Mouse (Mus musculus): ENCODE results near the gene Fbxl7.

Gene Fbxl7

DNA sequence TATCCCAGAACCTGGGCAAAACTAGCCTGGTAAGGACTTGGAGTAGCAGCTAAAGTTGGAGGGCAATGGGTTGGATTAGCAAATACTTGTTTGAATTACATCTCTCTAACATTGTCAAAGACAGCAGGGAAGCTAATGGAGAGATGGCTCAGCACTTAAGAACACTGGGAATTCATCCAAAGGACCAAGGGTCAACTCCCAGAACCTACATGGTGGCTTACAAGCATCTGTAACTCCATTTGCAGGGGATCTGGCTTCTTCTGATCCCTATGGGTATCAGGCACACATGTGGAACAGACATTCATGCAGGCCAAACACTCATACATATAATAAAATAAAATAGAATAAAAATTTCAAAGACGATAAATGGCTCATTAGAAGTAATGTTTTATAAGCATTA, 78.4 kb downstream of the Fbxl7 start:
- no peak for DNase-seq (ENCODE audit: inconsistent age in 2 of 2, low spot score in 1 of 2)

DNA sequence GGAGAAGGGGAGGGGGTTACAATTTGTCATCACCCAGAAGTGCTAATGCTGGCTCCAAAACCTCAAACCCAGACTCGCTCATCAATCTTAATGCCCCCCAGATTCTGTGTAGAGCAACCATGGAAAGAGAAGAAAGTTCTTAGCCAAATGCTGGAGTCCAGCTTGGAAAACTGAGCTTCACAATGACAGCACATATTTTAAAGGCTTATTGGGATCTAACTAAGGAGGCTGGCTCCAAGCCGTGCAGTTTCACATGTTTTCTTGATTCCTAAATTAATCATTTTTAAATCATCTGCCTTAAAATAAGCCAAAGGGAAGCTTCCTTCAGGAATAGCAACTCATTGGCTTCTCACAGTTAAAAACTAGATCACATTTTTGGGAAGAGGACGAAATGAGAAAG, 82.5 kb downstream of the Fbxl7 start:
- DNase-seq (ENCODE audit: inconsistent age in 2 of 2, low spot score in 1 of 2): no peak

DNA sequence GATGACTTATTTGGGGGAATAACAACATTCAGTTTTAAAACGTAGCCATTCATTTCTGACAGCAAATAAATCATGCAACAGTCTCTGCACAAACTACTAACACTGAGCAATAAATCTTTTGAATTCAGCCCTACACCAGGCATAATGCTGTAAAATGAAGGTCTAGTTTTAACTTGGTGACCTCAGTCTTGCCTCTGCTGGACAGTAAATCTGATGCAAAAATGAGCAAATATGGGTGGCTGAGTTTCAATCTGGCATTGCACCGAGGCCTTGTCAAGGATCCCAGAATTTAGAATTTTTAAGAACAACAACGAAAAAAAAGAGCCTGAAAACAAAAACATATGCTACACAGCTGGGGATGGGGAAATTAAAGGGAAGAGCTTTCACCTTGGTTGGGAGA, 85.8 kb downstream of the Fbxl7 start:
- peak in 1 of 2 experiments; percentile 70 for DNase-seq (ENCODE audit: inconsistent age in 2 of 2, low spot score in 1 of 2)

DNA sequence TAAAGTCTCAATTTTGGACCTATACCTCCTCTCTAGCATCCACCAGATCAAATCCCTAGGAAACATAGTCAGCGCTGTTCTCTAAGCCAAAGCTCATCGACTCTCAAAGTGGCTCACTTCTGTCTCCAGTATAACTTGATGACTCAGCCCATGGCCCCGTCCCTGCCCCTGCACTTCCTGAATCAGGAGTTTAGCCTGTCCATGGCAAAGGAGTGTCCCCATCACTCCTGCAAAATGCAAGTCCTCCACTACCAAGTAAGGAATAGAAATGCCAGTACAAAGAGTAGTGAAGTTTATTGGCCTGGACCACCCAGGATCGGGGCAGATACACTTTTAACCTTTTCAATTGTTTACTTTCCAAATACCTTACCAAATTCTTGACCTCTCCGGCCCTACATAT, 91.3 kb downstream of the Fbxl7 start:
- peak; percentile 47 to 75 for DNase-seq (ENCODE audit: inconsistent age in 2 of 2, low spot score in 1 of 2)

DNA sequence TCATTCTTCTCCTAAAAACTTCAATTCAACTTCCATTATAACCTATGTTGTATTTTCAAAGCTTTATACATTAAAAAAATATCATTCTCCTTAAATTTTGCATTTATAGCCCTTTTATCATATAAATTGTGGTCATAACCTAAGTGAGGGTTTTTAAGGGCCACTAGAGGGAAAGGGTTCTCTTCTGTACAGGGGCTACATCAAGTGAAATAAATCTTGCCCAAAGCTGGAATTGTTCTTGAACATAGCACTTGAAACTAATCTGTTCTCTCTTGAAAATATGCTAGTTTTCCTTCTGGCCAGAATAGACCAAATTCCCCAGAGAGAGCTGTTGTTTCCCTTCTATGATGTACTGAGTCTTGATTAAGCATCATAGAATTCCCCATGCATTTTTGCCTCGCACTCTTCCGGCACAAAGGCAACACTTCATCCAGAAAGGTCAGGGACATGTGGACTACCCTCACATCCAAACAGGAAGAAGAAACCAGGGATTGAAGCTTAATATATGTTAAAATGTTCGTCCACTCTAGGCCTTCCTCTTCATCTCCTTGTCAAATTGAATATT, 95.8 kb downstream of the Fbxl7 start:
- no peak for DNase-seq (ENCODE audit: inconsistent age in 2 of 2, low spot score in 1 of 2)

DNA sequence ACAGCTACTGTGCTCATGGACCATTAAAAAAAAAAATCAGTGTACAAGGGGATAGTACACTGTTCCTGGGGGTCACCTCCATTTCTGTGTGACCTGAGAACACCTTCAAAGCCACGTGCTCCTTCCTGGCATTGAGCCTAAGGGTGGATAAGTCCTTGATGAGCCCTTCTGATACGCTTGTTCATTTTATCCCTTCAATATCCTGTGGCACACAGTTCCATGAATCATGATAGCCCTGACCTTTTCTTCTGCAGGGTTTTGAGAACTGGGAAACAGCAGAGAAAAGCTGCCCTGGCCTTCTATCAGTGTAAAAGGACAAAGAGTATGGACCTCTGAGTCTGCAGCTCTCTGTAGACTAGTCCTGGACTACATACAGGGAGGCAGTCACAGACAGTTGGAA, 99.4 kb downstream of the Fbxl7 start:
- DNase-seq (ENCODE audit: inconsistent age in 2 of 2, low spot score in 1 of 2): peak; percentile 77 to 92

DNA sequence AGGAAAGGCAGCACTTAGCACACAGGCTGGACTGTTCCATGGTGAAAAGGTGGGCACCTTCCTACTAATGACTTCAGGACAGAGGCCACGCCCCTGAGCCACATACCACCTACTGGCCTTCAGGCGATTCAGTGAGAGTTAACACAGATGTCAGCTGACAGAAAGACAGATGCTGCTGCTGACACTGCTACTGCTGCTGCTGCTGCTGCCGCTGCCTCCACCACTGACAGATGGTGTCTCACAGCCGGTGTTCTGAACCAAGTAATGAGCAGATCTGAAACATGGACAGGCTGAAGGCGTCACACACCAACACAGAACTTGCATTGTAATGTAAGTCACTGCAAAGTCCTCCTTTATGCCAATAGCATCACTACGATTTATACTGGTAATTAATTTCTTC, 99.9 kb downstream of the Fbxl7 start:
- DNase-seq (ENCODE audit: inconsistent age in 2 of 2, low spot score in 1 of 2): peak; percentile 40 to 80

DNA sequence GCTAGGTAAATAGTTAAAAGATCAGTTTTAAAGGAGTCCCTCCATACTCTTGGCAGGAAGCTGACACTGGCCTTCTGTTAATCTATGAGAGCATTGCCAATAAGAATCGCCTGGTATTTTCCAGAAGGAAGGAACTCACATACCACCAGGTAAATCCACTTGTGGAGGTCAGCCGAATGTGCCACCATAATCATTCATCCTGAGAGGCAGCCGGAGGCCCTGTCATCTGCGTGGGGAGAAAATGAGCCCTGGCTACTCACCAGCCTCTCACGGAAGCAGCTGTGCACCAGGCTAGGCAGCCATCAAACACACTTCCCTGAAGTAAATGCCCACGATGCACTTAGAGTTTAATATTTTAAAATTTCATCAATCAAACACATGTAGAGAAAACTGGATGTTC, 108.2 kb downstream of the Fbxl7 start:
- no peak for DNase-seq (ENCODE audit: inconsistent age in 2 of 2, low spot score in 1 of 2)

DNA sequence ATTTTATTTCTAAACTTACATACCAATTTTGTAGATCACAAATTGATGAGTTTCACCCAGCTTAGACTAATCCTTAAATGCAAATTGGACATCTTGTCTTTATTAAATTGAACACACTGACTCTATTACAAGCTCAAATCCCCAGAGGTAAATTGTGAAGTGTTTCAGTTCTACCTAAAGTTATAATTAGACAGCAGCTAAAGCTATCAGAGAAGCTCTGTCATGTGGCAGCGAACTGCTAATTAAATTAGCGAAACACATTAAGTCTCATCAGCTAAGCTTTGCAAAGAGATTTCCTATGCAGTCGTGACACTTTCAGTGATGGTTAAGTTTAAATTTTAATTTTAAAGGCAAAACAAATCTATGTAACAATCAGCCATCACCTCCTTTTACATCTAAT, 114.8 kb downstream of the Fbxl7 start:
- DNase-seq (ENCODE audit: inconsistent age in 2 of 2, low spot score in 1 of 2): no peak

DNA sequence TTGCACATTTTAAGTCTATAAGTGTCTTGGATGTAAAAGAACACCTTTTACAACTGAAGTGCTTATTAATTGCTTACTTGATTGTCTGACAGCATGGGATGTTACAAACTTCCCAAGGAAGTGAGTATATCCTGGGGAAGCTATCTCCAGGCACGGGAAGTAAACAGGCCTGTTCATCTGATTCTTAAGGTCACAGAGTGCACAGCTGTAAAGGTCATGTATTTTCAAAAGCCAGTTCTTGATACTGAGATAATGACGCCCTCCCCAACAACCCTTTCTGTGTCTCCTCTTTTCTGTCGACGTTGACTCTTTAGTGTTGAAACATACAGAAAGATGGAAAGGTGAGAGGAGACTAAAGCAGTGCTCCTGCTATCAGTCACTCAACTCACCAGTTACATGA, 116.3 kb downstream of the Fbxl7 start:
- DNase-seq (ENCODE audit: inconsistent age in 2 of 2, low spot score in 1 of 2): peak in 1 of 2 experiments; percentile 55

DNA sequence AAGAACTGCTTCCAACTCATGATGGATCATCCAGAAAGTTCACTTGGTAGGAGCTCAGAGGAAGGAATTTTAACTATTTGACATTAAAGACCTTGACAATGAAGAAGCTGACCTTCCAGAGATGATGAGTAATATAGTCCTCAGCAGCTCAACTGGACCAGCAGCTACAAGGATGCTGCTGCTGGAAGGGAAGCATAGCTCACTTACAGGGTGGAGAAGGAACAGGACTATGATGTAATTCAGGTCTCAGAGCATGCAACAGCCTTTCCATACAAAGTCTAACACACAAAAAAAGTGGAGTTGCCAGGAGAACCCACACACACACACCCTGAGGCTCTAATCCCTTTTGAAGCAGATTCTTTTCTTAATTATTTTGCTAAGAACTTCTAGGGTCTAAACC, 119.7 kb downstream of the Fbxl7 start:
- DNase-seq (ENCODE audit: inconsistent age in 2 of 2, low spot score in 1 of 2): peak; percentile 32 to 62

DNA sequence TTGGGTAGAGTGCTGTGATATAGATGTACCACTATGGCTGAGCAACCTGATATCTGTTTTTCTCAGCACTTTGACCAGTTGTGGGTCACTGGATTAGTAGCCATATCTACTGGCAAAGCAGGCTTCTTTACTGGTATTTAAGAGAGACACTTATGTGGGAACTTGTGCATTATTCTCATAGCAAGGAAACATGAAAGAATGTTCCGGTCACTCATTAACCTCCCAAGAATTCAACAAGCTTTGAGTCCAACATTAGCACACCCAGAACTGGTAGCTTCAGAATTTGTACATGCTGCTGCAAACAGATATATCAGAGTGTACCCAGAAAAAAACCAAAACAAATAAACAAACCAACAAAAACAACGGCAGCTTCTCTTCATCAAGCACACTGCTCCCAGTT, 120.5 kb downstream of the Fbxl7 start:
- DNase-seq (ENCODE audit: inconsistent age in 2 of 2, low spot score in 1 of 2): no peak

DNA sequence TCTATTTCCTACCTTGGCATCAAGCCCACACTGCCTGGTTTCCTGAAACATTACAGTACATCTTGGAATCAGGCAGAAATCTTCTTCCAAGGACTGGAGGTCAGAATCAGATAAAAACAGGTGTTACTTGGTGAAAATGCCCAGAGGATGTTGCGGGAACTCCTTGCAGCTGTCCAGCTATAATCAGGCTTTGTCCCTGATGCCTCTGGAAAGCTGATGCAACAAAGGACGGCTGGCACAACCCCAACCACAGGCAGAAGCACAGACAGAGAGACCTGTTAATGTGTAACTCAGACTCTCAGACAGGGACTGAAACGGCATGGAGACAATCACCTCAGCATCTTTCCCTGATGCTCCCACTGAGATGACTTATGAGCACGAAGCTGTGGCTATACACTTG, 133.7 kb downstream of the Fbxl7 start:
- peak in 1 of 2 experiments; percentile 53 for DNase-seq (ENCODE audit: inconsistent age in 2 of 2, low spot score in 1 of 2)

DNA sequence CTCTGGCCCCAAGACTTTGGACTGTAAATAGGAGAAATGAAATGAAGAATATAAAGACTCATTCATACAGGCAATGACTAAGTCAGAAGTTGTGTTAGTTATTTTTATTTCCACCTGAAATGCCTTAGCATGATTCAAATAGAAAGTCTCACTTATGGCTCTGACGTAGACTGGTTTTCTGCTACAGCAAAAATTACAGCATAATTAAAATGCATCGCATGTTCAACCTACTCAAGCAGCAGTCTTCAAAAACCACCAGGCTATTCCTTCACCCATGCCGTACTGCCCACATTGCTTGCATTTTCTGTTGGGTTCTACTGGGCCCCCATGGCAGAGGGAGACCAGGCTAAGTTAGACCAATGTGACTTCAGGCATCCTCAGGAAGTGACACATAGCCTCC, 146.9 kb downstream of the Fbxl7 start:
- DNase-seq (ENCODE audit: inconsistent age in 2 of 2, low spot score in 1 of 2): no peak

DNA sequence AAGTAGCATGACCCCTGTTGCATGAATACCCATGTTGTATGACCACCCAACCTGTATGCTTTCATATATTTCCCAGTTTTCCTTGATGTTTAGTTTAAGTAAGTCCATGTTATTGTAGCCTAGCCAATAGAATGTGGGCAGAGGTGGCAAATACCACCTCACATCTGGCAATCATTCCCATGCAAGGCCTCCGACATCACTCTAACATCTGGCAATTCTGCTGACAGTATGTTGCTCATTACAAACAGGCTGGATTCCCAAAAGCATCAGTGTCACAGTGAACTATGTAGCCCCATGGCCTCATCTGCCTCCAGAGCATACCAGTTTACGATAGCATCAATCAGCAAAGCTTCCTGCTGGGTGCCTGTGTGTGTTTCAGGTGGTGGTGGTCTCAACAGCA, 163.0 kb downstream of the Fbxl7 start:
- DNase-seq (ENCODE audit: inconsistent age in 2 of 2, low spot score in 1 of 2): peak in 1 of 2 experiments; percentile 15

DNA sequence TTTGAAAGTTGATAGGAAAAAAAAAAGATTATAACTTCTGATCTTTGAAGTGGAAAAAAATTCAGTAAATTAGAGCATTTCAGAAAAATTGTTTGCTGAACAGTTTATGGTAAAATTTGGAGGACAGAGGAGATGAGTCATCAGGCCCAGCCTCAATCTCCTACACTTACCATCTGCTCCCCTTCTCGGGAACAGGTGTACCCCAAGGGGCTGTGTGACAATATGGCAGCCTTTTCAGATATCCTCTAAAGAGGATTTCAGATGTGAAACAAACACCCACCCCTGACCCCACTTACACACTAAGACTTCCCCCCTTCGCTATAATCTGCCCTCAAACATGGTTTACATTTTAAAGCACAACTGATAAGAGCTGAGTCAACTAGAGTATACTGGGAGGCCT, 164.6 kb downstream of the Fbxl7 start:
- peak in 1 of 2 experiments; percentile 72 for DNase-seq (ENCODE audit: inconsistent age in 2 of 2, low spot score in 1 of 2)

DNA sequence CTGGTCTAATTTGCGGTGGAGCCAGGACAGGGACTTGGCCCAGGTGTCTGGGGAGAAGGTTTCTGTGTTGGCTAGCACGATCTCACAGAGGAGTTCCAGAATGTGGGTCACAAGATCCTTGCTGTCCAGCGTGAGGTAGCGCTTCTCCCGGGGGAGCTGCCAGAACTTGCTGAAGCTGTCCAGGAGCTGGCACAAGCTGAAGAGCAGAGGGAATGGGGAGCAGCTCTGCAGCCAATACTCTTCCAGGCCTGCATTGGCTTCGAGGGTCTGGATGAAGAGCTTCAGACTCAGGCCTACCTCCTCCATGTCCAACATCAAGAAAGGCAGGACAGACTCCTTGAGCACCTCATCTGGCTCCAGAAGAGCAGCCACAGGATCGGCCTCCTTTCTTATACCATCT, 166.0 kb downstream of the Fbxl7 start:
- peak in 1 of 2 experiments; percentile 18 for DNase-seq (ENCODE audit: inconsistent age in 2 of 2, low spot score in 1 of 2)

DNA sequence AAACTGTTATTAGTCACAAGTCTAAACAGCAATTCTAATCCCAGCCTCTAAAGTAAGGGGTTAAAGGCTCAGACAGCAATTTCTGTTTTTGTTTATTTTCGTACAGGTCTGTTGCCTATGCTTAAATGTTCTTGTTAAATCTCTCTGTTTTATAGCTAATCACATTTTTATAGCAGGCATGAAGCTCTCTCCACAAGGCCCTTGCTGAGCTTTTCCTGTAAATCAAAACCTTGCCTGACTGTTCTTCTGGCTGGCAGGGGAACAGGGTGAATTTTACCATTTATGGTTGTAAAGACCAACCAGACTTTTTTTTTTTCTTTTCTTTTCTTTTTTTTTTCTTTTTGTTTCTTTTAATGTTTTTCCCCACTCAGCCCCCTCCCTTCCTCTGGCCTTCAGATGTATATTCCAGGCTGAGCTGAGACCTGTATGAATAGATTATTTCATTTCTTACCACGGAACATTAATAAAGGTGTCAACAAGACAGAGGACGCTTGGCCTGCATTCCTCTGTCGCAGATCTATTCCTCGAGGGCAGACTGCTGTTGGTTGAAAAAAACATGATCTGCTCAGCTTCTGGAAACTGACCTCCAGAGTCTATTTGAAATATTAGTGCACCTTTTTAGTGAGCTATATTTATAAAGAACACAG, 176.9 kb downstream of the Fbxl7 start:
- peak in 1 of 2 experiments; percentile 31 for DNase-seq (ENCODE audit: inconsistent age in 2 of 2, low spot score in 1 of 2)

DNA sequence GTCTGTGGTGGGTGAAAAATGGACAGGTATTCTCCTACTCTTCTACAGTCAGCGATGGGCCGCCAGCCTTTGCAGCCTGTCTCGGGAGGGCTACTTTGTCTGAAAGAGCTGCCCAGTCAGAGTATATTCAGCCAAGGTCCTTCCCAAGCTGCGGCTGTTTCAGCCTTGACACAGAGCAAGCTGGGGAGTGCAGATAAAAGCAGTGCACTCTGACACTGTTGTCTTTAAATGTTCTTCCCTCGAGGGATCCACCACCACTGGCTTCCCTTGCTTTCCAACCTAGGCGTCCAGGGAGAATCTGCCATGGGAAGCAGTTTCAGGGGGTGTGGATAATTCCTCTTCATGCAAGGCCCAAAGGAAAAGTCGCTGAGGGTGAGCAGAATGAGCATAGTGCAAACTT, 177.4 kb downstream of the Fbxl7 start:
- peak; percentile 76 to 92 for DNase-seq (ENCODE audit: inconsistent age in 2 of 2, low spot score in 1 of 2)

DNA sequence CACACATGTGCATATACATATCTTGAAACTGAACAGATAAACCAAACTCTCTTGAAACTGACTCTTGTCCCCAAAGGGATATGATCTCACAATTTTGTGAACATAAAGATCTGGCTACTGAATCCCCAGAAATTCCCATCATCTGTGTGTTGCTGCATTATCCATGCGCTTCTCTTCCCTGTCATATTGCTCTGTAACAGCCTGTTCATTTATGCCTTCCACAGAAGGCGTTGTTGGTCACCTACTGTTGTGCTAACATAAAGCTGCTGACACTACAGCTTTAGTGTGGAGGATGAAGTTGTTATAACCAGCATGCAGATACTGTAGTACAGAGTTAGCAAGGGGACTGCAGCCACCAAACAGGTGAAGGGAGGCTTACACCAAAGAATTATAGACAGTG, 179.2 kb downstream of the Fbxl7 start:
- DNase-seq (ENCODE audit: inconsistent age in 2 of 2, low spot score in 1 of 2): peak in 1 of 2 experiments; percentile 15

DNA sequence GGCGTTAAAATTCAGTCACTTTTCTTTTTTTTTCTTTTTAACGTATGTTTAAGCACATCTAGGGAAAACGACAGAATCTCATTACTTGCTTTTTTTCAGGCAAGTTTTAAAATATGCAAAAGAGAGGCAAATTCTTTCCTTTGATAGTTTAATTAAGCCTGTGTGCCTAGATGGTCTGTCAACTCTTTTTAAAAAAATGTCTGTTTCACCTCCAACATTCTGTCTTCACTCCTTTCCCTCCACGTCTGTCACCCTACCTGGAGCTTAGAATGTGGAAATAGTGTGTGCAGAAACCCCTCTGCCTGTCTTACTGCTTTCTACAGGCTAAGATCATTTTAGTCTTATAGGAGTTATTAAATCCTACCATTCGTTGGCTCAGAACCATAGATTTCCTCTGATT, 179.7 kb downstream of the Fbxl7 start:
- no peak for DNase-seq (ENCODE audit: inconsistent age in 2 of 2, low spot score in 1 of 2)

DNA sequence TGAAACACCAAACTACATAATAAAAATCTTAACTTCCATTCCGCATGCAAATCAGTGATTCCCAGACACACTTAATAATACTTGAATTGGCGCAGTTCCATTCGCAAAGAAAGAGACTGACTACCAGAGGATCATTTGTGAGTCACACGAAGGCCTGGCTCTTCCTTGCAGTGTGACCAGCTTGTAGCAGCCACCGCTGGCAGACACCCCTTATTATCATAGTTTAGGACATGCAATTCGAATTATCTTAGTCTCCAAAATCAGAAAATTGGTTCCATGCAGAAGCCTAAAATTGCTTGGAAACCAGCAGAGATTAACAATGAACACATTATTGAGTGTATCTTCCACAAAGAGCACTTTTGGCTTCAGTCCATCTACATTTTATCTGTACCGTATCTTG, 183.1 kb downstream of the Fbxl7 start:
- peak; percentile 29 to 74 for DNase-seq (ENCODE audit: inconsistent age in 2 of 2, low spot score in 1 of 2)

DNA sequence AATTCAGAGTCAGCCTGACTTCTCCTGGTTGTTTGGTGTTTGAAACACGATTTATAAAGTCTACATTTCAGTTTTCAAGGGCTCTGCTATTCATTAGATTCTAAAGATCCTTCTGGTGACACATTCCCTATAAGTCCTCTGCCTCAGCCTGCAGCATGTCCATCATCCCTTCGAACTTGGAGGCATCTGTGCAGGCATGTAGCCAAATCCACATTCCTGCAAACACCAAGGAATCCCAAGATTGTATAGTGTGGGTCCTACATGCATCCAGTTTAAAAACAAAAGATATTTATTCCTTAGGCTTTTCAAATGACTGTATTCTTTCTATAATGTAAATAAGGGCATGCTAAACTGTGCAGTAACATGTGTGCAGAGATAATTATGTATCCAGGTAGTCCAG, 190.4 kb downstream of the Fbxl7 start:
- no peak for DNase-seq (ENCODE audit: inconsistent age in 2 of 2, low spot score in 1 of 2)
